Mouse (Mus musculus): ENCODE results near the gene Cog2.
A peak's percentile ranks its signal among the peaks of the same experiment; 100 is the strongest.

Cog2 gene

DNA sequence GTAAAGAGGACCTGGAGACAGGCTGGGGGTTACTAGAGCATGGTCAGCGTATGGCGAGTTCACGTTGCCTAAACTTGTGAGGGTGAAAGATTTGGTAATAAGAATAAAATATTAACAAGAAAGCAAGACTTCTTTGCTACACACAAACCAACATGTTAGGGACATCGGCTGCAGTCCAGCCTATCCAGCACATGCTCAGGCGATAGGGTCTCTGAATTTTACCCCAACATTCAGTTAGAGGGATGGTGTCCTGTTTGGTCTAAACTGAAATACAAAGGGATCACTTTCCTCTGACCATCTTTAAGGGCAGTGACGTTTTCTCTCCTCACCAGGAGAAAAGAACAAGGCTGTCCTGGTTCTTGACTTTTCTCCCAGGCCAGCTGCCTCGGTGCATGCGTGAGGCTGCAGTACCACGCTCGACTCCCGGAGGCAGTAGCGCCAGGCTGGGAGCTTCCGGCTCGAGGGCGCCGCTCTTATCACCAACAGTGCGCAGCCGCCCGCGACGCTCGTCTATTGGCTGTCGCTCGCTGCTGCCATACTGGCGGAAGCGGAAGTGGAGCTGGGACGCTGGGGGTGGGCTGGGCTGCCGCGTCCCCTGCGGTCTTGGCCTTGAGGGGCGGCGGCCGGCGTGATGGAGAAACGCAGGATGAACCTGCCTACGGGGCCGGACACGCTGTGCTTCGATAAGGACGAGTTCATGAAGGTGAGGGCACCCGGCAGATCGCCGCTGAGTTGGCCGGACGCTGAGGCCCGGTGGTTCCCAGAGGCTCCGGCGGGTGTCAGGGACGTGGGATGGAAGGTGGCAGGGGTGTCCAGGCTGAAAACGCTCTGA is at the start of gene Cog2:
Cog2 (plus strand) TSS at position 519 of the 832 bp plus-strand sequence.
- peak; percentile 88 for DNase-seq (ENCODE audit: extremely low read depth, insufficient read length, low spot score)

- DNase-seq (ENCODE audit: extremely low read depth, insufficient read length, low spot score), result no peak
Observed at GRCm38 (mm10) chr8:124475690-124476089, 44.9 kb upstream of the Cog2 start.

GRCm38 (mm10) chr8:124476701-124477100 is 43.9 kb upstream of the Cog2 start:
- no peak for DNase-seq (ENCODE audit: extremely low read depth, insufficient read length, low spot score)

DNA sequence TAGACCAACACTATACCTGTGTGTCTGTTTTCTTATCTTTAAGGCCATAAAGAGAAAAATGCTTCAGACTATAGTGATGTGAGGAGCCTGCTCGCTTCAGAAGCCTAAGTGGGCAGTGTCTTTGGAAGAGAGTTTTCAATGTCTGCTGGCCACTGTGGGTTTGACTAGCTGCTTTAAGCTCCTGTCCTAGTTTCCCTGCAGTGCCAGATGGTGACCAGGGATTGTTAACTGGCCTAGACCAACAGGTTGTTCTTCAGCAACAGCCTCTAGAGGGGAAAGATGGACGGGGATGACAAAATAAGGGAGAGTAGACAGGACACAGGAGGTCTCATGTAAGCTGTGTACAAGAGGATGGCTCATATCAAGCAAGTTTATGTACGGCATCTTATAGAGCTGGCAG is 41.3 kb upstream of the Cog2 start:
- no peak for DNase-seq (ENCODE audit: extremely low read depth, insufficient read length, low spot score)

- DNase-seq (ENCODE audit: extremely low read depth, insufficient read length, low spot score), result no peak
Observed at GRCm38 (mm10) chr8:124480321-124480720, 40.2 kb upstream of the Cog2 start.

GRCm38 (mm10) chr8:124482790-124483189 is 37.8 kb upstream of the Cog2 start:
- DNase-seq (ENCODE audit: extremely low read depth, insufficient read length, low spot score), result no peak

DNA sequence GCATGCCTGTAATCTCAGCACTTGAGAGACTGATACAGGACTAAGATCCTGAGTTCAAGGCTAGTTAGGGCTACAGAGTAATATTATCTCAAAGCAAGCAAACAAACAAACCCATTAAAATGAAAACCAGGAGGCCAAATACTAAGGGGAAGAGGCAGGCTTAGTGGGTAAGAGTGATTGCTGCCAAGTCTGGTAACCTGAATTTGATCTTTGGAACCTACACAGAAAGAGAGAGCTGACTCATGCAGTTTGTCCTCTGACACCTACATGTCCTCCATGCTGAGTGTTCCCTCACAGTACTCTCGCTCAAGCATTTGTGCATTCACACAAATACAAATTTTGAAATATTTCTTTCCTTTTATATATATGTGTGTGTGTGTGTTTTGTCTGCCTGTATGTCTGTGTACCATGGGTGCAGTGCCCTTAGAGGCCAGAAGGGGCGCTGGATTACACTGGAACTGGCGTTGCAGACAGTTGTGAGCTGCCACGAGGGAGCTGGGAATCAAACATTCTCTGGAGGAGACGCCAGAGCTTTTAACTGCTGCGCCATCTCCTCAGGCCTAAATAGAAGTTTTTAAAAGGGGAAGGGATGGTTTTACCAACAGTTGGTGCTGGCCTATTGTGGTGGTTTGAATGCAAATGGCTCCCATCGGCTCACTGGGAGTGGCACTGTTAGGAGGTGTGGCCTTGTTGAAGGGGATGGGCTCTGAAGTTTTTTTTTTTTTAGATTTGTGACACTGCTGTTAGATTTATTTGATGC is 37.0 kb upstream of the Cog2 start:
- no peak for DNase-seq (ENCODE audit: extremely low read depth, insufficient read length, low spot score)

DNA sequence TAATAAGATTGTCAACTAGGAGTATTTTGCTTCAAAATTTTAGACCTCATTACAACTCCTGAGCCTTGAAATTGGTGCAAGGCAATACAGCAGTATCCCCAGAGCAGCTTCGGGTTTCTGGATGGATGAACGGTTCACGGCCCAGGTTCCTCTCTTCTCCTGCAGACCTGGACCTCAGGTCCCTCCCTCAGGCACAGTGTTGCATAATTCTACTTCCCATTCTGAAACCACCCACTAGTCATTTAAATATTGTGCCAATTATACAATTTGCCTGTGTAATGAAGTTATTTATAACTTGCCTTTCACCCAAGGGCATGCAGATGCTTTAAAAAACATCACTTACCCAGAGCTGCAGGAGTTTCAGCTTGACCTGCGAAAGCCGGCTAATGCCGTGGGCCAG is 31.3 kb upstream of the Cog2 start:
- no peak for DNase-seq (ENCODE audit: extremely low read depth, insufficient read length, low spot score)

DNA sequence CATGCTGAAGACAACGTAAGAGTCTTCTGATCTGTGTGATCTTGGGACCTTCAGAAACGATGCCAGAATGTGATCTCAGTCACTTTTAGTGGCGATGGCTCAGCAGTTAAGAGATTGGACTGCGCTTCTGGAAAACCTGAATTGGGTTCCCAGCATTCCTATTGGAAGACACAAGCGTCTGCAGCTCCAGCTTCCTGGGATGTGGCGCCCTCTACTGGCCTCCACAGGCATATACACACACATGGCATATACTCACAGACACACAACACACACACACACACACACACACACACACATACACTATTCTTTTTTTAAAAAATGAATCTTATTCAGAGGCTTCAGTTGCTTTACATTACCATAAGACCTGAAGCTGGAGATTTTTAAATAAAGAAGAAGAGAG is 30.8 kb upstream of the Cog2 start:
- DNase-seq (ENCODE audit: extremely low read depth, insufficient read length, low spot score), result no peak

DNA sequence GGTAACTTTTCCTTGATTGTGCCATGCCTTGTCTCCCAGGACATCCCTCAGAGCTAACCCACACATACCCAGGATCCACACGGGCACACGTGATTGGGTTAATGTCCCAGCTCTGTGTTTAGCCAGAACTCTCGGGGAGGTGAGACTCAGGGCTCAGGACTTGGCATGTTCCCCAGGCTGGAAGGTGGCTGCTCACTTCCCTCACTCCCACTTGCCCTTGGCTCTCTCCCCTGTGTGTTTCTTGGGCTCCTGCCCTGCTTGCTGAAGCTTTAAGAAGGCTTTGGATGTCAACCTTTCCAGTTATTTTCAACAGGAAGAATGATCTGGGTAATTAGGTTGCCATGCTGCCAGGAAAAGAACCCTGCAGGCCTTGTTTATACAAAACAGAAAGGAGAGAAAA is 26.2 kb upstream of the Cog2 start:
- DNase-seq (ENCODE audit: extremely low read depth, insufficient read length, low spot score), result peak; percentile 16

DNA sequence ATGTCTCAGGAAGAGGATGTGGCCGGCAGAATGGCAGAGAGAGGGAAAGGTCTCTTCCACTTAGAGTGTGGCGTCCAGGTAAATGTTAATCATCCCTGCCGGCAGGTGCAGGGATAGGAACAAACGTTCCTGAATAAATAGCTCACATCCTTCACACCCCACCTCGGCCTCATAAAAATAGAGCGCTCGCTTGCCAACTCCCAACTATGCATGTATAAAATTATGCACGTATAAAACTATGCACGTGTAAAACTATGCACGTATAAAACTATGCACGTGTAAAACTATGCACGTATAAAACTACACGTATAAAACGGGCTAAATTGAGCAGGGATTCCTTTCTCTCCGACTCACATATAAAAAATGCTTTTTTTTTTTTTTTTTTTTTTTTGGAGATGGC is 25.6 kb upstream of the Cog2 start:
- no peak for DNase-seq (ENCODE audit: extremely low read depth, insufficient read length, low spot score)

DNA sequence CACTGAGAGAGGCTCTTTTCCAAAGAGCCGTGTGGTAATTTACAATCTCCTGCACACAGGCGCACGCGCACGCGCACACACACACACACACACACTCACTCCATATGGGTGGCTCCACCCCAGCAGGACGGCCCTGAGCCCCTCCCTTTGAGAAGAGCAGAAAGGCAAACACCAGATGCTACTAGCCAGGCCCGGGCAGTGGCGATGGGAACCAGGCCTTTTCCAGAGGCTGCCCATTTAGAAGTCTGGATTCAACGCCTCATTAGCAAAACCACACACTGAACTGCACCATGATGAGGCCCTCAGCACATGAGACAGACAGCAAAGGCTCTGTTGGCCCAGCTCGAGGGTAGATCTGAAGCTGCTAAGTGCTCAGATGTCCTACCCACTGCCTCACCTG is 24.9 kb upstream of the Cog2 start:
- no peak for DNase-seq (ENCODE audit: extremely low read depth, insufficient read length, low spot score)

GRCm38 (mm10) chr8:124496266-124496665 is 24.3 kb upstream of the Cog2 start:
- DNase-seq (ENCODE audit: extremely low read depth, insufficient read length, low spot score), result no peak

DNA sequence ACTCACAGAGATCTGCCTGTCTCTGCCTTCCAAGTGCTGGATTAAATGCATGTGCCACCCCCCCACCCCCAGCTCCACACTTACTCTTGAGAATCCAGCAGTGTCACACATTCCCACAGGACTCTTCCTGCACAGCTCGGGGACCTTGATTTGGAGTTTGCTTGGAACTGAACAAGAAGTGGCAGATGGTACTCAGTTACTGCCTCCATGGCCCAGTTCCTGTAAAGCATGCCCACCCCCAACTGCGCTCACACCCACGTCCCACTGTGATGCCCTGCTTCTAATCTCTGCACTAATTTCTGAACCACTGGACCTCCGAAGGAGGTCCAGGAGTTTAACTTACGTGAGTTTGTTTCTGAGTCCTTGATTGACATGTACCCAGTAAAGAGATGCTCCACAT is 23.7 kb upstream of the Cog2 start:
- no peak for DNase-seq (ENCODE audit: extremely low read depth, insufficient read length, low spot score)

- DNase-seq (ENCODE audit: extremely low read depth, insufficient read length, low spot score), result no peak
Observed at GRCm38 (mm10) chr8:124498398-124498797, 22.2 kb upstream of the Cog2 start.

GRCm38 (mm10) chr8:124499236-124499937 is 21.2 kb upstream of the Cog2 start:
- DNase-seq (ENCODE audit: extremely low read depth, insufficient read length, low spot score), result peak; percentile 45

GRCm38 (mm10) chr8:124499938-124500239 is 20.7 kb upstream of the Cog2 start:
- DNase-seq (ENCODE audit: extremely low read depth, insufficient read length, low spot score), result no peak

- DNase-seq (ENCODE audit: extremely low read depth, insufficient read length, low spot score), result no peak
Observed at GRCm38 (mm10) chr8:124505626-124506025, 14.9 kb upstream of the Cog2 start.

GRCm38 (mm10) chr8:124507572-124508320 is 12.8 kb upstream of the Cog2 start:
- DNase-seq (ENCODE audit: extremely low read depth, insufficient read length, low spot score), result no peak

- no peak for DNase-seq (ENCODE audit: extremely low read depth, insufficient read length, low spot score)
Observed at GRCm38 (mm10) chr8:124508321-124508695, 12.3 kb upstream of the Cog2 start.

GRCm38 (mm10) chr8:124509156-124509555 is 11.4 kb upstream of the Cog2 start:
- no peak for DNase-seq (ENCODE audit: extremely low read depth, insufficient read length, low spot score)
